Mouse (Mus musculus): ENCODE measurements around the gene Ncln. TPM values are rescaled to one million over a fixed set of nuclear protein-coding genes. Genes with fewer than 3 reads are reported as not detected.

Gene Ncln
- polyA plus RNA-seq (2014; fragmentation: Nextera tagmentation; extraction: Ambion mirVana), result 71.8 and 72.3 TPM in 2 replicates

- peaks cover 8% of the 10 kb centered on the region for H3K4me1 ChIP-seq (replicated peaks; ENCODE audit: control insufficient read depth, insufficient read depth, low read length)
- H3K9me3 ChIP-seq (ENCODE audit: control insufficient read depth, low read length), result no peaks in the 10 kb centered on the region
- H3K27me3 ChIP-seq (ENCODE audit: control insufficient read depth, insufficient read depth, low read length), result no peaks in the 10 kb centered on the region
- peak; percentile 96 for ATAC-seq (replicated peaks; ENCODE audit: low FRiP score)
- DNase-seq (ENCODE audit: low spot score), result peak; percentile 98
- peak within 1 kb of the TSS; percentile 71 for H3K9ac ChIP-seq (ENCODE audit: low read length)
- peak within 1 kb of the TSS; percentile 83 for H3K4me2 ChIP-seq (ENCODE audit: low read depth, low read length, severe bottlenecking)
- no peaks in the 10 kb centered on the region; the same call in none of the 2 replicates for H3K36me3 ChIP-seq (ENCODE audit: control insufficient read depth, insufficient read depth, low read length)
- under 1% methylated on average over 44 of the region's 45 CpGs for WGBS
- peak within 1 kb of the TSS; percentile 84 for H3K4me3 ChIP-seq (ENCODE audit: low read depth, low read length)
- peak within 1 kb of the TSS; percentile 20; the same call in 1 of the 2 replicates for H3K27ac ChIP-seq (ENCODE audit: low read depth, low read length)
Measured at GRCm38 (mm10) chr10:81496264-81496901, at the start of gene Ncln. Gene Ncln, minus strand, starts transcription at chr10:81496392.

- Histone ChIP-seq H3K9ac (ENCODE audit: low read length) (peak within 1 kb of the TSS; percentile 89), H3K4me1 (replicated peaks; ENCODE audit: control insufficient read depth, insufficient read depth, low read length) (peaks cover 19% of the 10 kb centered on the region), H3K4me3 (ENCODE audit: low read depth, low read length) (peak within 1 kb of the TSS; percentile 84), H3K36me3 (ENCODE audit: control insufficient read depth, insufficient read depth, low read length) (no peaks in the 10 kb centered on the region), H3K27me3 (ENCODE audit: control insufficient read depth, insufficient read depth, low read length) (no peaks in the 10 kb centered on the region; the same call in 1 of the 2 replicates), H3K4me2 (ENCODE audit: low read depth, low read length, severe bottlenecking) (peak within 1 kb of the TSS; percentile 91), H3K27ac (ENCODE audit: low read depth, low read length) (peak within 1 kb of the TSS; percentile 31; the same call in 1 of the 2 replicates), H3K9me3 (ENCODE audit: control insufficient read depth, low read length) (no peaks in the 10 kb centered on the region)
- ATAC-seq (replicated peaks; ENCODE audit: low FRiP score), result peak; percentile 95
- 1% methylated on average over 57 of the region's 59 CpGs for WGBS
- peak; percentile 100 for DNase-seq (ENCODE audit: low spot score)
Measured at GRCm38 (mm10) chr10:81545161-81545747, 49.1 kb upstream of the Ncln start, which contains the start of gene Gna11. Gene Gna11, minus strand, starts transcription at chr10:81545190.

GRCm38 (mm10) chr10:81544296-81545160 is 48.3 kb upstream of the Ncln start:
- under 1% methylated on average over 93 of the region's 93 CpGs for WGBS
- DNase-seq (ENCODE audit: low spot score), result no peak
- peak overlapping the region; percentile 89 for H3K9ac ChIP-seq (ENCODE audit: low read length)

GRCm38 (mm10) chr10:81543633-81544032 is 47.4 kb upstream of the Ncln start:
- Histone ChIP-seq H3K27me3 (ENCODE audit: control insufficient read depth, insufficient read depth, low read length) (no peaks in the 10 kb centered on the region), H3K4me3 (ENCODE audit: low read depth, low read length) (peak overlapping the region; percentile 84), H3K4me1 (replicated peaks; ENCODE audit: control insufficient read depth, insufficient read depth, low read length) (peaks cover 19% of the 10 kb centered on the region), H3K4me2 (ENCODE audit: low read depth, low read length, severe bottlenecking) (peak overlapping the region; percentile 91), H3K36me3 (ENCODE audit: control insufficient read depth, insufficient read depth, low read length) (no peaks in the 10 kb centered on the region), H3K9ac (ENCODE audit: low read length) (peak overlapping the region; percentile 89), H3K27ac (ENCODE audit: low read depth, low read length) (no peak overlapping the region), H3K9me3 (ENCODE audit: control insufficient read depth, low read length) (no peaks in the 10 kb centered on the region)
- DNase-seq (ENCODE audit: low spot score), result no peak
- ATAC-seq (replicated peaks; ENCODE audit: low FRiP score), result no peak
- WGBS, result 55% methylated on average over 1 of the region's 1 CpGs

More at GRCm38 (mm10) chr10:81544296-81545160, 48.3 kb upstream of the Ncln start:
- Histone ChIP-seq H3K36me3 (ENCODE audit: control insufficient read depth, insufficient read depth, low read length) (no peaks in the 10 kb centered on the region), H3K4me1 (replicated peaks; ENCODE audit: control insufficient read depth, insufficient read depth, low read length) (peaks cover 19% of the 10 kb centered on the region), H3K4me3 (ENCODE audit: low read depth, low read length) (peak overlapping the region; percentile 84), H3K27me3 (ENCODE audit: control insufficient read depth, insufficient read depth, low read length) (no peaks in the 10 kb centered on the region; the same call in 1 of the 2 replicates), H3K9me3 (ENCODE audit: control insufficient read depth, low read length) (no peaks in the 10 kb centered on the region), H3K27ac (ENCODE audit: low read depth, low read length) (peak overlapping the region; percentile 31; the same call in 1 of the 2 replicates), H3K4me2 (ENCODE audit: low read depth, low read length, severe bottlenecking) (peak overlapping the region; percentile 91)
- peak; percentile 17 for ATAC-seq (replicated peaks; ENCODE audit: low FRiP score)

GRCm38 (mm10) chr10:81542727-81543460 is 46.7 kb upstream of the Ncln start:
- Histone ChIP-seq H3K36me3 (ENCODE audit: control insufficient read depth, insufficient read depth, low read length) (no peaks in the 10 kb centered on the region), H3K4me2 (ENCODE audit: low read depth, low read length, severe bottlenecking) (peak overlapping the region; percentile 91; the same call in 1 of the 2 replicates), H3K4me3 (ENCODE audit: low read depth, low read length) (no peak overlapping the region), H3K27ac (ENCODE audit: low read depth, low read length) (no peak overlapping the region), H3K9me3 (ENCODE audit: control insufficient read depth, low read length) (no peaks in the 10 kb centered on the region), H3K27me3 (ENCODE audit: control insufficient read depth, insufficient read depth, low read length) (no peaks in the 10 kb centered on the region), H3K9ac (ENCODE audit: low read length) (peak overlapping the region; percentile 89; the same call in 1 of the 2 replicates), H3K4me1 (replicated peaks; ENCODE audit: control insufficient read depth, insufficient read depth, low read length) (peaks cover 20% of the 10 kb centered on the region)
- ATAC-seq (replicated peaks; ENCODE audit: low FRiP score) (no peak), DNase-seq (ENCODE audit: low spot score) (no peak)
- 73% methylated on average over 7 of the region's 7 CpGs for WGBS

GRCm38 (mm10) chr10:81541803-81542202 is 45.6 kb upstream of the Ncln start:
- H3K9ac ChIP-seq (ENCODE audit: low read length), result no peak overlapping the region
- 83% methylated on average over 10 of the region's 10 CpGs for WGBS

GRCm38 (mm10) chr10:81541363-81541762 is 45.2 kb upstream of the Ncln start:
- Histone ChIP-seq H3K4me3 (ENCODE audit: low read depth, low read length) (no peak overlapping the region), H3K27ac (ENCODE audit: low read depth, low read length) (no peak overlapping the region), H3K9ac (ENCODE audit: low read length) (no peak overlapping the region), H3K27me3 (ENCODE audit: control insufficient read depth, insufficient read depth, low read length) (no peaks in the 10 kb centered on the region), H3K36me3 (ENCODE audit: control insufficient read depth, insufficient read depth, low read length) (no peaks in the 10 kb centered on the region), H3K4me2 (ENCODE audit: low read depth, low read length, severe bottlenecking) (no peak overlapping the region), H3K9me3 (ENCODE audit: control insufficient read depth, low read length) (no peaks in the 10 kb centered on the region), H3K4me1 (replicated peaks; ENCODE audit: control insufficient read depth, insufficient read depth, low read length) (peaks cover 20% of the 10 kb centered on the region)
- no peak for ATAC-seq (replicated peaks; ENCODE audit: low FRiP score)
- WGBS, result 88% methylated on average over 5 of the region's 5 CpGs
- DNase-seq (ENCODE audit: low spot score), result no peak

More at GRCm38 (mm10) chr10:81541803-81542202, 45.6 kb upstream of the Ncln start:
- H3K4me3 ChIP-seq (ENCODE audit: low read depth, low read length), result no peak overlapping the region
- no peak overlapping the region for H3K4me2 ChIP-seq (ENCODE audit: low read depth, low read length, severe bottlenecking)
- DNase-seq (ENCODE audit: low spot score), result no peak
- H3K9me3 ChIP-seq (ENCODE audit: control insufficient read depth, low read length), result no peaks in the 10 kb centered on the region
- peaks cover 20% of the 10 kb centered on the region for H3K4me1 ChIP-seq (replicated peaks; ENCODE audit: control insufficient read depth, insufficient read depth, low read length)
- no peak for ATAC-seq (replicated peaks; ENCODE audit: low FRiP score)
- H3K27ac ChIP-seq (ENCODE audit: low read depth, low read length), result no peak overlapping the region
- no peaks in the 10 kb centered on the region for H3K36me3 ChIP-seq (ENCODE audit: control insufficient read depth, insufficient read depth, low read length)
- no peaks in the 10 kb centered on the region for H3K27me3 ChIP-seq (ENCODE audit: control insufficient read depth, insufficient read depth, low read length)
